Comparison of ENCODE assay signal across 8 mouse cellular contexts in the genomic region with DNA sequence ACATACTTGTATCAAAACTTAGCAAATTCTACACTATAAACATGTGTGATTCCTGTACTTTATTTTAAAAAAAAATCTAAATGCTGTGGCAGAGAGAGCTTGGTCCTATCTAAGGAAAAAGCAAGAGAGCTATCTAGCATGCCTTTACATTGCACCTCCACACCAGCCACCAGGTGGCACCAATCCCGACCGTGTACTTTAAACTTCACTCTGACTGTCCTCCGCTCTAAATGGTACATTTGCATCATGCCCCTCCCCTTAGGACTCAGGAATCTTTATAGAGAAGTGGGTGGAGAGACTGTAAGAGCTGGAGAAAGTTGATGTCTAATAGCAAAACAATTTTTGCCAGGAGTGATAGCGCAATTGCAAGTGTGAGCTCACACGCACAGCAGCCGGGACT. TPM values are rescaled to one million over a fixed set of nuclear protein-coding genes. Genes with fewer than 3 reads are reported as not detected.
A peak's percentile ranks its signal among the peaks of the same experiment; 100 is the strongest.
DNase-seq lines count a peak whose midpoint lies in the region; ATAC-seq and TF ChIP-seq lines count a peak whose summit lies in the region.

No protein-coding gene starts in this region.

- H3K27ac ChIP-seq in bone marrow macrophage, adult 2 months (ENCODE audit: insufficient read depth, low read depth, low read length): no peak overlapping the region
- H3K27ac ChIP-seq in stomach, embryonic 16.5 days (ENCODE audit: low read length): no peak overlapping the region

- 32% methylated on average over 6 of the region's 6 CpGs for WGBS in stomach, embryonic 16.5 days

- 0 out of 2 replicates have a peak, but pooled peaks cover 2% of the 10 kb centered on the region for H3K4me1 ChIP-seq in bone marrow macrophage, adult 2 months (ENCODE audit: control insufficient read depth, insufficient read depth, low read length)
- H3K4me1 ChIP-seq in stomach, embryonic 16.5 days (ENCODE audit: control insufficient read depth, insufficient read depth, low read length): no peaks in the 10 kb centered on the region

- no peaks in the 10 kb centered on the region for H3K9me3 ChIP-seq in stomach, embryonic 16.5 days (replicated peaks; ENCODE audit: control insufficient read depth, low read length)

- H3K36me3 ChIP-seq in stomach, embryonic 16.5 days (ENCODE audit: control insufficient read depth, insufficient read depth, low read length): no peaks in the 10 kb centered on the region

- TF ChIP-seq POLR2A in bone marrow macrophage, adult 2 months (IDR thresholded peaks at IDR 0.05; ENCODE audit: borderline replicate concordance, low read depth, low read length): no peak

- H3K4me3 ChIP-seq in bone marrow macrophage, adult 2 months (ENCODE audit: insufficient read depth, low read length): no peak overlapping the region
- H3K4me3 ChIP-seq in stomach, embryonic 16.5 days (replicated peaks; ENCODE audit: low read length): no peak overlapping the region

- no peak overlapping the region for H3K9ac ChIP-seq in stomach, embryonic 16.5 days (ENCODE audit: low read length)

- no peak for ATAC-seq in cerebellum, adult (ENCODE audit: insufficient number of reproducible peaks, low FRiP score, low TSS enrichment)
- peak; percentile 86 for ATAC-seq in granulocyte monocyte progenitor cell, adult 5-6 weeks (replicated peaks; ENCODE audit: poor library complexity, severe bottlenecking)
- ATAC-seq in stomach, embryonic 16.5 days (ENCODE audit: insufficient read depth, low FRiP score): peak; percentile 44; the same call in 1 of the 2 replicates

- peak; percentile 4 for DNase-seq in cerebellum, adult 9-10 months
- peak; percentile 54 for DNase-seq in A20 (ENCODE audit: low read depth, low spot score)
- DNase-seq in kidney, postnatal 25 days: peak; percentile 66 to 77
- peak; percentile 47 for DNase-seq in lung, postnatal 10 days

- no peaks in the 10 kb centered on the region for H3K27me3 ChIP-seq in stomach, embryonic 16.5 days (ENCODE audit: control insufficient read depth, insufficient read depth, low read length)

- no peak overlapping the region for H3K4me2 ChIP-seq in stomach, embryonic 16.5 days (ENCODE audit: low read depth, low read length)

- peak; percentile 55 for TF ChIP-seq CTCF in bone marrow macrophage, adult 2 months (IDR thresholded peaks at IDR 0.05; ENCODE audit: low read depth, low read length)

RNA-seq across cellular contexts. Expression of gene Rpl10-ps3, which starts 11.4 kb away (rescaled TPM):
- 2,199 and 2,358 TPM in 2 replicates for polyA plus RNA-seq in bone marrow macrophage, adult 2 months (2012; ENCODE audit: insufficient read depth, insufficient read length, missing spikeins)
- total RNA-seq in granulocyte monocyte progenitor cell, adult 5-6 weeks (2014; fragmentation: Nextera tagmentation): 525 and 847 TPM in 2 replicates
- total RNA-seq in granulocyte monocyte progenitor cell, adult 5-6 weeks (2017): 296 and 372 TPM in 2 replicates
- 229 and 338 TPM in 2 replicates for polyA plus RNA-seq in stomach, embryonic 16.5 days (2015; fragmentation: Nextera tagmentation; extraction: Ambion mirVana)

Comparison
In these comparisons a context has a peak if more than half of its experiments do, and no peak if none do; other contexts are left out.
1. DNase-seq: peak in every context shown above with its lines; median percentile 72 in kidney, postnatal 25 days; 54 in A20; 47 in lung, postnatal 10 days; 4 in cerebellum, adult 9-10 months.